Mouse (Mus musculus) CH12.LX (cell line): ENCODE measurements around the gene D630023F18Rik. TPM values are rescaled to one million over a fixed set of nuclear protein-coding genes. Genes with fewer than 3 reads are reported as not detected.

Experiments
- DNase-seq: peaks from one replicate; pipeline ENCODE4 v3.0.0-alpha.2; 2013; ENCODE audit errors: extremely low read depth
- H3K27ac ChIP-seq: 2 replicates; pipeline ENCODE4 v1.5.1; 2012; ENCODE audit warnings: low read depth, mild to moderate bottlenecking, control low read depth, moderate library complexity; ENCODE audit not compliant: insufficient read depth
- H3K27me3 ChIP-seq: replicated peaks from 2 replicates; pipeline ENCODE3; 2012; ENCODE audit warnings: inconsistent platforms
- H3K36me3 ChIP-seq, 2 experiments: replicated peaks in 1 of 2; 2 replicates each; pipeline versions ENCODE3 to v1.6.1; 2012; ENCODE audit warnings: inconsistent platforms in 1 of 2, low read length in 1 of 2, mild to moderate bottlenecking in 1 of 2, mixed read lengths in 1 of 2, moderate library complexity in 1 of 2; ENCODE audit not compliant: control insufficient read depth in 1 of 2, insufficient read depth in 1 of 2
- H3K4me1 ChIP-seq, 2 experiments: 2 replicates each; pipeline ENCODE4 v1.6.1; 2012; ENCODE audit warnings: inconsistent platforms in 1 of 2, moderate library complexity in 1 of 2; ENCODE audit not compliant: insufficient read depth in 2 of 2, control insufficient read depth in 1 of 2
- H3K4me2 ChIP-seq: 2 replicates; pipeline ENCODE4 v1.6.1; 2012; ENCODE audit warnings: low read depth, mild to moderate bottlenecking, control low read depth; ENCODE audit not compliant: poor library complexity, insufficient read depth, severe bottlenecking
- H3K4me3 ChIP-seq, 3 experiments: fragments of 150-350 bp in 1 of 3; sonication (generic) in 1 of 3; replicated peaks in 1 of 3; 2 replicates each; pipeline versions ENCODE3 to v1.5.1; 2011 to 2012; ENCODE audit warnings: low read depth in 2 of 3, low read length in 2 of 3, mild to moderate bottlenecking in 2 of 3, moderate library complexity in 2 of 3, control low read depth in 1 of 3, improper control_type of control experiment in 1 of 3, inconsistent platforms in 1 of 3, mixed read lengths in 1 of 3; ENCODE audit not compliant: poor library complexity in 1 of 3
- H3K79me2 ChIP-seq: replicated peaks from 2 replicates; pipeline ENCODE4 v1.6.1; 2012; ENCODE audit warnings: mild to moderate bottlenecking, moderate library complexity; ENCODE audit not compliant: control insufficient read depth, poor library complexity, insufficient read depth, severe bottlenecking; ENCODE audit errors: extremely low read depth
- H3K9ac ChIP-seq: 2 replicates; pipeline ENCODE4 v1.6.1; 2012; ENCODE audit warnings: low read depth, mild to moderate bottlenecking, control low read depth, moderate library complexity; ENCODE audit not compliant: insufficient read depth
- H3K9me3 ChIP-seq: replicated peaks from 2 replicates; pipeline ENCODE3; 2012; ENCODE audit warnings: low read length, inconsistent platforms, mixed read lengths
- CHD2 ChIP-seq: IDR thresholded peaks from 2 replicates; pipeline ENCODE4 v1.6.1; 2011; ENCODE audit warnings: low read length, improper control_type of control experiment
- CTCF ChIP-seq, 2 experiments: IDR thresholded peaks in 1 of 2; conservative IDR thresholded peaks in 1 of 2; 2 replicates each; pipeline ENCODE4 v1.5.1; 2011 to 2012; ENCODE audit warnings: low read depth in 2 of 2, low read length in 2 of 2, improper control_type of control experiment in 1 of 2, inconsistent platforms in 1 of 2, mild to moderate bottlenecking in 1 of 2, moderate library complexity in 1 of 2
- E2F4 ChIP-seq: IDR thresholded peaks from 2 replicates; pipeline ENCODE4 v1.6.1; 2011; ENCODE audit warnings: low read depth, low read length, improper control_type of control experiment; ENCODE audit not compliant: insufficient replicate concordance
- ELF1 ChIP-seq: IDR thresholded peaks from 2 replicates; pipeline ENCODE4 v1.6.1; 2014; ENCODE audit warnings: low read depth, mild to moderate bottlenecking, inconsistent platforms, low read length, improper control_type of control experiment
- EP300 ChIP-seq: IDR thresholded peaks from 2 replicates; pipeline ENCODE4 v1.6.1; 2011; ENCODE audit warnings: low read length, improper control_type of control experiment
- IRF4 ChIP-seq: IDR thresholded peaks from 2 replicates; pipeline ENCODE4 v1.6.1; 2014; ENCODE audit warnings: low read depth, mild to moderate bottlenecking, inconsistent platforms, low read length, improper control_type of control experiment
- JUN ChIP-seq: IDR thresholded peaks from 2 replicates; pipeline ENCODE4 v1.6.1; 2011; ENCODE audit warnings: low read depth, mild to moderate bottlenecking, low read length, improper control_type of control experiment, moderate library complexity; ENCODE audit not compliant: insufficient read depth
- KAT2A ChIP-seq: IDR thresholded peaks from 2 replicates; pipeline ENCODE4 v1.6.1; 2012; ENCODE audit warnings: low read length, improper control_type of control experiment, inconsistent platforms; ENCODE audit not compliant: insufficient replicate concordance
- MAFK ChIP-seq: IDR thresholded peaks from 2 replicates; pipeline ENCODE4 v1.6.1; 2011; ENCODE audit warnings: low read length, improper control_type of control experiment; ENCODE audit not compliant: insufficient replicate concordance
- MAX ChIP-seq: IDR thresholded peaks from 2 replicates; pipeline ENCODE4 v1.6.1; 2011; ENCODE audit warnings: low read length, improper control_type of control experiment
- MAZ ChIP-seq: IDR thresholded peaks from 2 replicates; pipeline ENCODE4 v1.6.1; 2012; ENCODE audit warnings: low read depth, mild to moderate bottlenecking, inconsistent platforms, low read length, improper control_type of control experiment, moderate library complexity
- MXI1 ChIP-seq: IDR thresholded peaks from 2 replicates; pipeline ENCODE4 v1.6.1; 2011; ENCODE audit warnings: mild to moderate bottlenecking, low read depth, low read length, improper control_type of control experiment
- NELFE ChIP-seq: IDR thresholded peaks from 2 replicates; pipeline ENCODE4 v1.6.1; 2011; ENCODE audit warnings: low read depth, low read length, improper control_type of control experiment
- NRF1 ChIP-seq: IDR thresholded peaks from 2 replicates; pipeline ENCODE4 v1.6.1; 2014; ENCODE audit warnings: low read depth, mild to moderate bottlenecking, inconsistent platforms, low read length, improper control_type of control experiment, moderate library complexity
- RCOR1 ChIP-seq: conservative IDR thresholded peaks from 2 replicates; pipeline ENCODE4 v1.6.1; 2012; ENCODE audit warnings: low read depth, mild to moderate bottlenecking, inconsistent platforms, low read length, improper control_type of control experiment
- SMC3 ChIP-seq: IDR thresholded peaks from 2 replicates; pipeline ENCODE4 v1.6.1; 2011; ENCODE audit warnings: low read depth, low read length, improper control_type of control experiment
- TCF12 ChIP-seq: IDR thresholded peaks from 2 replicates; pipeline ENCODE4 v1.6.1; 2014; ENCODE audit warnings: low read depth, mild to moderate bottlenecking, inconsistent platforms, low read length, improper control_type of control experiment
- USF1 ChIP-seq: IDR thresholded peaks from 2 replicates; pipeline ENCODE4 v1.6.1; 2014; ENCODE audit warnings: low read depth, mild to moderate bottlenecking, inconsistent platforms, low read length, improper control_type of control experiment
- USF2 ChIP-seq: conservative IDR thresholded peaks from 2 replicates; pipeline ENCODE4 v1.6.1; 2011; ENCODE audit warnings: low read depth, low read length, improper control_type of control experiment
- ZNF384 ChIP-seq: IDR thresholded peaks from 2 replicates; pipeline ENCODE4 v1.6.1; 2012; ENCODE audit warnings: low read depth, low read length, improper control_type of control experiment, inconsistent platforms
- dilution Hi-C: fragments of 300-500 bp; cut with MboI; formaldehyde crosslinking; loops from 2 replicates; pipeline ENCODE4 v1.14.3; 2020; ENCODE audit warnings: low sequenced_read_pairs; ENCODE audit not compliant: extremely low pct_unique_long_range_greater_than_20kb, extremely low pct_ligation_motif_present
- in situ Hi-C: fragments of 300-500 bp; cut with MboI; formaldehyde crosslinking; loops from 3 replicates; pipeline ENCODE4 v1.14.3; 2019; ENCODE audit warnings: low sequenced_read_pairs, low pct_ligation_motif_present, low pct_unique_long_range_greater_than_20kb, mixed read lengths
- polyA plus RNA-seq: library from polyadenylated mRNA; unstranded; fragments of >175 nt; gene quantifications from 2 replicates; pipeline ENCODE4 v1.2.1, GENCODE M21; 2012; ENCODE audit warnings: low read depth; ENCODE audit not compliant: insufficient read length
- total RNA-seq, 2 experiments: library from RNA; depleted of rRNA; stranded (reverse); fragments of 300-350 nt in 1 of 2; fragments of >200 nt in 1 of 2; gene quantifications; 2 replicates each; pipeline ENCODE4 v1.2.3; 2012 to 2014

The D630023F18Rik gene
- total and polyA plus RNA-seq, 3 experiments = 0.13 to 0.17 TPM; not detected in 1

DNA sequence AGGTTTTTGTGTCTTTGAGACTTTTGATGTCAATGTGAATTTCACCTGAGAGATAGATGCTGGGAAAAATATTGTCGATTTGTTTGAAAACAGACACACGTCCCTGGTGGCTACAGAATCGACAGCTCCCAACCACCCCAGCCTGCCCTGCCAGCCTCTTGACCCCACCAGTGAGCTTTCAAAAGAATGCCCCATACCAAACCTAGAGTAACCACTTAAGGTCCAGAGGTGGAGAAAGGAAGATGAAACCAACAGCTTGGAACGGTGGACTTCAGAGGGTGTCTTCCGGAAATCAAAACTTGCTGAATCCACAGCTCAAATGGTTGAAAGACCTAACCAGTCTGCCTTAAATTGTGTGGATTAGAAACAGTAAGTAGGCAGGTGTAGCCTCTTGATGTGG is 24.3 kb upstream of the D630023F18Rik start:
- Histone ChIP-seq H3K4me1 (no peaks in the 10 kb centered on the region), H3K9ac (no peak overlapping the region), H3K79me2 (no peaks in the 10 kb centered on the region), H3K4me2 (no peak overlapping the region), H3K4me3 (no peak overlapping the region), H3K27me3 (no peaks in the 10 kb centered on the region), H3K27ac (no peak overlapping the region), H3K36me3 (no peaks in the 10 kb centered on the region), H3K9me3 (peaks cover 6% of the 10 kb centered on the region)
- dilution Hi-C loops (no loop called here), in situ Hi-C loops (no loop called here)
- DNase-seq = no peak
- TF ChIP-seq TCF12 (no peak), MAZ (no peak), E2F4 (no peak)

DNA sequence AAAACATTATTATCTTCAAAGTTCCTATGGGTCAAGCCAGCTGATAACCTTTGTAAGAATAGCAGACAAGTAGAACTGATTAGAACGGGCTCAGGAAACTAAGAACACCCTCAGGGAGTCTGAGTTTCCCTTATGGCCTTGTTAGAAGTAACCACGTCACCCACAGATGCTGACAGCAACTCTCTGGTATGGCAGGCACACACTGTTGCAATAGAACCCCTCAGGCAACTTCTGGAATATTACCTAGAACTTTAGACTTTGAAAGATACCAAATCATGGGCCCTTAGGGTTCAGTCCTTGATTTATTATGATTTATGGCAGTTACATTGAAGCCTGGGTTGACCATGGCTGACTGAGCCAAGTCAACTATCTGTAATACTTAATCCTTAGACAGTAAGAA is 23.6 kb upstream of the D630023F18Rik start:
- dilution Hi-C loops (no loop called here), in situ Hi-C loops (no loop called here)
- Histone ChIP-seq H3K79me2 (no peaks in the 10 kb centered on the region), H3K27me3 (no peaks in the 10 kb centered on the region), H3K9me3 (peaks cover 6% of the 10 kb centered on the region), H3K9ac (no peak overlapping the region), H3K4me2 (no peak overlapping the region), H3K27ac (no peak overlapping the region), H3K4me1 (no peaks in the 10 kb centered on the region), H3K36me3 (no peaks in the 10 kb centered on the region), H3K4me3 (no peak overlapping the region)
- no peak for DNase-seq
- no peak for TF ChIP-seq CTCF (conservative IDR thresholded peaks at IDR 0.05 in 1 of 2, IDR thresholded peaks at IDR 0.05 in 1 of 2; ENCODE audit: low read depth in 2 of 2, low read length in 2 of 2)
- TF ChIP-seq USF1 = no peak
- TF ChIP-seq NELFE = no peak
- no peak for TF ChIP-seq KAT2A
- no peak for TF ChIP-seq RCOR1
- TF ChIP-seq NRF1 = no peak
- no peak for TF ChIP-seq MXI1
- no peak for TF ChIP-seq MAX
- TF ChIP-seq MAZ = no peak
- TF ChIP-seq USF2 = no peak
- TF ChIP-seq ZNF384 = no peak
- TF ChIP-seq JUN = no peak
- TF ChIP-seq MAFK = no peak
- no peak for TF ChIP-seq IRF4
- no peak for TF ChIP-seq ELF1
- TF ChIP-seq TCF12 = no peak
- no peak for TF ChIP-seq SMC3
- no peak for TF ChIP-seq EP300
- no peak for TF ChIP-seq CHD2
